Mouse (Mus musculus): Measurements from ENCODE around the gene Olfr671. TPM values are rescaled to one million over a fixed set of nuclear protein-coding genes. Genes with fewer than 3 reads are reported as not detected.

Olfr671 gene
- not detected for total RNA-seq (2023)

DNA sequence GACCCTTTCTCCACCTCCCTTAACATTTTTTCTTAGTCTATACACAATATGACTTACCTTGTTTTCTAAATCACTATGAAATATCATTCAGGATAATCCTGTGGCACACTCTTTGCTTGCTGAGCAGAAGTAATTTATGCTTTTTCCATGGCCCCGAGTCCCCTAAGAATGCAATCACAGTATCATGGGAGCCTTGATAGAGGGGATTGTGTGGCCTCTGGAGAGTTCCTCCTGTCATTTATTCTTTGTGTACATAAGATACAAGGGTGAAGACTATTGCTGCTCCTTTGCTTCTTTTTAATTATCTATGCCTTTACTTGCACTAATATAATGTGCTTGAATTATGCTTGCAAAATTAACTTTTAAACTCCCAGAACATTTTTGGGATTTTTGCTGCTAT lies at the start of gene Olfr671:
Gene Olfr671, minus strand, starts transcription at position 101 of the 400 bp plus-strand sequence.

DNA sequence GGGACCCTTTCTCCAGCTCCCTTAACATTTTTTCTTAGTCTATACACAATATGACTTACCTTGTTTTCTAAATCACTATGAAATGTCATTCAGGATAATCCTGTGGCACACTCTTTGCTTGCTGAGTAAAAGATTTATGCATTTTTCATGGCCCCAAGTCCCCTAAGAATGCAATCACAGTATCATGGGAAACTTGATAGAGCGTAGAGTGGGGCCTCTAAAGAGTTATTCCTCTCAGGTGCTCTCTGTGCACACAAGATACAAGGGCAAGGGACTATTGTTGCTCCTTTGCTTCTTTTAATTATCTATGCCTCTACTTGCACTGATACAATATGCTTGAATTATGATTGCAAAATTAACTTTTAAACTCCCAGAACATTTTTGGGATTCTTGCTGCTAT lies 49.4 kb upstream of the Olfr671 start, which contains the start of gene Olfr675:
Gene Olfr675, minus strand, starts transcription at position 101 of the 400 bp plus-strand sequence.

GRCm38 (mm10) chr7:105001929-105002328 lies 23.0 kb upstream of the Olfr671 start, which contains the start of gene Olfr672:
Gene Olfr672 (minus strand): TSS chr7:105002029.

DNA sequence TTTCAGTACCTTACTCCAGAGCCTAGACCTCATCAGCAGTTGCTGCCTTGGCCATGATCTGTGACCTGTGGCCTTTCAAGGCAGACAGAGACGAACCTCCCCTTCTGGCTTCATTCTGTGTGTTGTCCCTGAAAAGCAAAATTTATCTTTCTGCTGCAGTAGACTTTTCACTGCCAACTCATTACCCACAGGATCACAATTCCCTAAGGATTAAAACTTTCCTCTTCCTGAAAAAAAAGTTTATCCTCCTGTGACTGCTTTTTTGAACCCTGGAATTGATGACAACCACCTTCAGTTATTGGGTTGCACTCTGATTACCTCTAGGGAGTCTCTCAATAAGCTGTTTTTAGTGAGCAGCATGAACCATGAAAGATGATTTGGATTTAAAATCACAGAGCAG lies 16.4 kb downstream of the Olfr671 start, which contains the start of gene Olfr670:
Gene Olfr670, minus strand, starts transcription at position 101 of the 400 bp plus-strand sequence.

DNA sequence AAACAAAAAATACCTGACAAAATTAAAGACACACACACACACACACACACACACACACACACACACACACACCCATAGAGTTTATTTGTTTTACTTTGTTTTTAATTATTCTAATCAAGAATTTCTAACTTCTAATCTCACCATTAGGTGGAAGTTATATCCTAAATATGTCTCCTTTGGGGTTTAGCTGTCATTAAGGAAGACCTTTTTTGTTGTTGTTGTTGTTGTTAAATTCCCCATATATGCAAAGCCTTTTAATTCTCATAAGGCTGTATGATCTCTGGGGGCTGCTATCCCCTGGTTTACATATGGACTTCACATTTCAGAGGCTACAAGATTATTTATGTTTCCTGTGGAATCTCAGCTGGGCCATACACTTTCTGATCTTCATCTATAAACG lies 45.0 kb downstream of the Olfr671 start, which contains the start of gene Olfr669:
Gene Olfr669, plus strand, starts transcription at position 301 of the 400 bp plus-strand sequence.

GRCm38 (mm10) chr7:104927957-104928356 lies 51.0 kb downstream of the Olfr671 start, which contains the start of gene Olfr668:
Gene Olfr668 (minus strand): TSS chr7:104928057.

Other genes with a start within 250 kb of the Olfr671 start
- not detected for gene Usp17le, start 201.7 kb downstream of the Olfr671 start, total RNA-seq (2023)
- not detected for gene Usp17lb, start 136.5 kb downstream of the Olfr671 start, total RNA-seq (2023)
- not detected for gene Usp17la, start 122.1 kb downstream of the Olfr671 start, total RNA-seq (2023)
- gene Olfr665, start 101.1 kb downstream of the Olfr671 start, total RNA-seq (2023): not detected
- not detected for gene Olfr666, start 83.2 kb downstream of the Olfr671 start, total RNA-seq (2023)
- not detected for gene Olfr667, start 57.6 kb downstream of the Olfr671 start, total RNA-seq (2023)
- gene Olfr668, start 51.1 kb downstream of the Olfr671 start, total RNA-seq (2023): not detected
- not detected for gene Olfr669, start 44.9 kb downstream of the Olfr671 start, total RNA-seq (2023)
- gene Olfr670, start 16.5 kb downstream of the Olfr671 start, total RNA-seq (2023): not detected
- not detected for gene Olfr672, start 22.9 kb upstream of the Olfr671 start, total RNA-seq (2023)
- not detected for gene Olfr675, start 49.3 kb upstream of the Olfr671 start, total RNA-seq (2023)
- not detected for gene Olfr676, start 53.6 kb upstream of the Olfr671 start, total RNA-seq (2023)
- gene Olfr677, start 72.2 kb upstream of the Olfr671 start, total RNA-seq (2023): not detected
- gene Olfr678, start 85.3 kb upstream of the Olfr671 start, total RNA-seq (2023): not detected
- gene Olfr679, start 102.1 kb upstream of the Olfr671 start, total RNA-seq (2023): not detected
- not detected for gene Olfr680-ps1, start 113.7 kb upstream of the Olfr671 start, total RNA-seq (2023)
- gene Olfr681, start 137.7 kb upstream of the Olfr671 start, total RNA-seq (2023): not detected
- not detected for gene Olfr683, start 167.9 kb upstream of the Olfr671 start, total RNA-seq (2023)
- not detected for gene Olfr684, start 184.5 kb upstream of the Olfr671 start, total RNA-seq (2023)
- not detected for gene Olfr685, start 206.9 kb upstream of the Olfr671 start, total RNA-seq (2023)
- not detected for gene Olfr686, start 228.4 kb upstream of the Olfr671 start, total RNA-seq (2023)